Mouse (Mus musculus): ENCODE measurements around the gene Mrgprb3. TPM values are rescaled to one million over a fixed set of nuclear protein-coding genes. Genes with fewer than 3 reads are reported as not detected.

Gene Mrgprb3
- not detected for polyA plus RNA-seq (2017; shearing (Covaris generic))

- no peak for ATAC-seq
Observed at GRCm38 (mm10) chr7:48643711-48644110, at the start of gene Mrgprb3. Gene Mrgprb3, minus strand, starts transcription at chr7:48643811.

Other genes starting within 250 kb of the Mrgprb3 start
- not detected for gene Mrgprb1, start 187.5 kb downstream of the Mrgprb3 start, polyA plus RNA-seq (2017; shearing (Covaris generic))
- gene Mrgprx2, start 144.5 kb downstream of the Mrgprb3 start, polyA plus RNA-seq (2017; shearing (Covaris generic)) = not detected
- gene Mrgprb2, start 85.7 kb downstream of the Mrgprb3 start, polyA plus RNA-seq (2017; shearing (Covaris generic)) = not detected
- gene Zdhhc13, start 145.2 kb upstream of the Mrgprb3 start, polyA plus RNA-seq (2017; shearing (Covaris generic)) = 10 to 100 TPM; 19.0 to 25.9 TPM
- not detected for gene Csrp3, start 204.2 kb upstream of the Mrgprb3 start, polyA plus RNA-seq (2017; shearing (Covaris generic))
- gene E2f8, start 237.8 kb upstream of the Mrgprb3 start, polyA plus RNA-seq (2017; shearing (Covaris generic)) = 1 to 10 TPM; 3.2 to 7.5 TPM

All from activated CD4-positive, CD25-positive, alpha-beta regulatory T cell, adult 4 months (primary cell).